Mouse (Mus musculus) embryonic stem cell, embryonic (primary cell): ENCODE data around the gene Syt8.

Experiments
- CTCF ChIA-PET, 4 experiments: fragments of 300-600 bp in 2 of 4; fragments of 350-600 bp in 2 of 4; sonication (Branson Sonifier 250); formaldehyde crosslinking; loops; one replicate each; lab custom pipeline; 2022; ENCODE audit warnings: inconsistent platforms in 2 of 4; lab: Charles Lee
- POLR2A ChIA-PET, 4 experiments: fragments of 300-600 bp in 2 of 4; fragments of 350-600 bp in 2 of 4; sonication (Branson Sonifier 250); formaldehyde crosslinking; loops; one replicate each; lab custom pipeline; 2022; ENCODE audit warnings: antibody characterized with exemption in 4 of 4, inconsistent platforms in 1 of 4; lab: Charles Lee

Syt8 gene

DNA sequence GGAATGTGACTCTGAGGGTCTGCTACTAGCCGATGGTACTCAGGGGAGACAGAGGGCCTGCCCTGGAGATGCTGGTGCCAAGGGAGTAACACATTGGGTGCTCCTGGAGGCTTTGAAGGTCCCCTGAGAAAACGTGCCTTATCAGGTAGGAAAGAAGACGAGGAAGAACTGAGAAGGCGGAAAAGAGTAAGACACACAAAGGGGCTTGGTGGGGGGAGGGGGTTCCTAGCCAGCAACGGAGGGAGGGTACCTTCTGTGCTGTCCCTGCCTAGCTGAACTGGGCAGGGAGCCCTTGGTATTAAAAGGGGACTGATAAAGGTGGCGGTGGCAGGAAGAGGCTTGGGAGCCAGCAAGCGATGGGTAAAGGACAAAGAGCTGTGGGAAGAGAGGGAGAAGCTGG is 41.0 kb downstream of the Syt8 start:
- CTCF ChIA-PET, result interaction anchor here in 1 of 4 experiments (1.4 kb wide), 1 partner anchor 197 kb away, joined by 3 read pairs; no protein-coding TSS in a partner anchor
- POLR2A ChIA-PET, result interaction anchor here in 1 of 4 experiments (1.5 kb wide), 2 partner anchors 13 to 15 kb away, joined by 3 read pairs; no protein-coding TSS in a partner anchor

DNA sequence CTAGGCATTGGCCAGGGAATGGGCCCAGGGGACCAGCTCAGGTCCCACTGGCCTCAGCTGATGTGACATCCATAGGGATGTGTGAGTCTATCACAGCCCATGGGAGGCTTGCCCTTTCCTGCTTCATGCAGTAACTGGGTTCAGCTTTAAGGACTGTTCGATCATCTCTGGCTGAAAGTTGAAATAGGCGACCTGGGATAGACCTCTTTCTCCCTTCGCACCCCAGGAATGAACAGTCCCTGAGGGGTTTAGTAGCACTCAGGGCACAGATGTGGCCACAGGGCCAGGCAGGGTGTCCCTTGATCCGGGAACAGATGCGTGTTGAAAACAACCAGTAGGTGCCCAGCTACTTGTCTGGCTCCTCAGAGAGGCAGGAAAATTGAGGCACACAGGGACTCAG is 41.6 kb downstream of the Syt8 start:
- CTCF ChIA-PET, result interaction anchor here in 1 of 4 experiments (1.4 kb wide), 1 partner anchor 197 kb away, joined by 3 read pairs; no protein-coding TSS in a partner anchor
- POLR2A ChIA-PET, result interaction anchor here in 1 of 4 experiments (1.5 kb wide), 2 partner anchors 14 kb away, joined by 3 read pairs; no protein-coding TSS in a partner anchor

DNA sequence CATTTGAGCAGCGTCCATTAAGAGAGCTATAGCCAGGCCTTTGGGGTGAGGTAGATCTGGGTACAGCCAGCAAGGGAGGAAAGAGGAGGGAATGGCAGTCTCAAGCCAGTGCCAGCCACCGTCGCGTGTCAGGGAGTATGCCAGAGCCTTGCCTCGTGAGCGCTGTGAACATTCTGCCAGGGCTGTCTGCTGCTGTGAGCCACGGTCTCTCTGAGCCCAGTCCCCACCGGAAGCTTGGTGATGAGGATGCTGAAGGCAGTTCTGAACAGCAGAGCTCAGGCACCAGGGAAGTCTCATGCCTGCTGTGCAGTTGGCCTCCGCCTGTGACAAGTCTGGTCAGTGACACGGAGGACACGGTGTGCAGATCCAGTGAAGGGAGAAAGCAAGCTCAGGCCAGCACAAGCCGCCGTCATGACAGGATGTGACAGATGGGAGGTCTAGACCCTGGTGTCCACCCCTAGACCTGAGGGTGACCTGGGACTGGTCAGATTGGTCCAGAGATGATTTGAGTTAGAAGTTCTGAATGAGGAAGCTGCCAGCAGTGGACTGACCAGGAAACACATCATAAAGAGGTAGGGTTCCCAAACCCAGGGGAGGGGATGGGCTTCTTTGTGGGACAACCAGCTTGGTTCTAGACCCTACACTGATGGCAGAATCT is 42.3 kb downstream of the Syt8 start:
- POLR2A ChIA-PET, result interaction anchor here in 1 of 4 experiments (1.0 to 1.5 kb wide), 3 partner anchors 14 to 41 kb away, joined by 3 to 4 read pairs (median 3); no protein-coding TSS in a partner anchor

DNA sequence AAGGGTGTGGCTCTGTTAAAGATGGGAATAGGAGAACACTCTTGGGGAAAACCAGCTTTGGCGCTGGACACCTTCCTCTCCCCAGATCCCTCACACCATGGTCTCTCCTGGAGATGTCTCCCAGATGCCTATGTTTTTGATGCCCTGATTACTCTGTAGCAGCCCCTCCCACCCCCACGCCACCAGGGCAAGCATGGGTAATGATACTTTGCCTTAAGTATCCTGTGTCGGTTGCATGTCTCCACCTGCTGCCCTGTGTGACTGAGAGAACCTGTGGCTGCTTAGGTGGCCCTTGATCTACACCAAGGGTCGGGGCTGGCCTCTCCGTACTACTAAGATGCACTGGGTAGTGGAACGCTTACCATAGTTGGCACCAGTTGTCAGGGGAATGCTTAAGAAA is 43.4 kb downstream of the Syt8 start:
- POLR2A ChIA-PET, result no interaction called here
- CTCF ChIA-PET, result no interaction called here

More for the DNA sequence above, 42.3 kb downstream of the Syt8 start:
- CTCF ChIA-PET, result interaction anchor here in 3 of 4 experiments (0.6 to 1.4 kb wide), 4 partner anchors 41 to 471 kb away, joined by 3 to 7 read pairs (median 4); no protein-coding TSS in a partner anchor

GRCm38 (mm10) chr7:142478574-142478973 is 43.9 kb downstream of the Syt8 start:
- CTCF ChIA-PET, result interaction anchor here in 2 of 4 experiments (0.8 kb wide), 2 partner anchors 50 to 102 kb away, joined by 3 to 9 read pairs; no protein-coding TSS in a partner anchor
- POLR2A ChIA-PET, result interaction anchor here in 1 of 4 experiments (0.5 kb wide), 1 partner anchor 182 kb away, joined by 4 read pairs; no protein-coding TSS in a partner anchor

DNA sequence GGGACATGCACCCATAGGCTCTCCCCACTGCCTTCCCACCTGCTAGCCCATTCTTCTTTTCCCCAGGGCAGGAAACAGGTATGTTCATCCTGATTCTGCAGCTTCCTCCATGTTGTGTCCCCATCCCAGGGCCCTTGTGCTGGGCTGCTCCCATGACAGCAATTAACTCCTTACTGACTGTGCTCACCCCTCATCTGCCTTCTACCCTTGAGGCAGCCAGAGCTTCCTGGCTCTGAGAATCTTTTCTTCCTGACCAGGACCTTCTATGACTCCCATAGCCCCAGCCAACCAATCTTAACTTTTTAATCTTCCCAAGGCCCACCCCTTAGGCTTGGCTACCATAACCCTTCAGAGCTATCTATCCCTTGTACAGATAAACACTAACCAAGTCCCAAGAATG is 44.7 kb downstream of the Syt8 start:
- POLR2A ChIA-PET, result interaction anchor here in 1 of 4 experiments (0.6 kb wide), 1 partner anchor 16 kb away, joined by 4 read pairs; no protein-coding TSS in a partner anchor
- CTCF ChIA-PET, result interaction anchor here in 2 of 4 experiments (0.8 to 0.9 kb wide), 3 partner anchors 50 to 101 kb away, joined by 3 to 9 read pairs (median 3); no protein-coding TSS in a partner anchor

- CTCF ChIA-PET, result interaction anchor here in 1 of 4 experiments (0.9 kb wide), 1 partner anchor 51 kb away, joined by 3 read pairs; no protein-coding TSS in a partner anchor
- POLR2A ChIA-PET, result interaction anchor here in 1 of 4 experiments (0.8 kb wide), 1 partner anchor 101 kb away, joined by 3 read pairs; no protein-coding TSS in a partner anchor
Observed at GRCm38 (mm10) chr7:142479886-142480285, 45.2 kb downstream of the Syt8 start.

DNA sequence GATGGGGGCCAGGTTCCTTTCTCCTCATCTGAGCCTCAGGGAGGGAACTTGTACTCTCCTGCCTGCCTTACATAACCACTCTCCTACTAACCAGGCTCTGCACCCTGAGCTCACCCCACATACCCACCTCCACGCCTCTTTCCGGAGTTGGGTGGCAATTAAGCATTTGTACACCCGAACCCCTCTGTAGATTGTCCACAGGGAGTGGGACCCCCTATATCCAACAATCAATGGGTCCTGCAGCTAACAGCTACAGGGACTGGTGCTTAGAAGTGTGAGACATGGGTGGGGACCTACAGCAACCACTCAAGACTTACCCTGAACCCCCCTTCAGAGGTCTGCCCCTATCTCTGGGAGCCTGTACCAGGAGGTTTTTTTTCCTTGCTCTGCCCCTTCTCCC is 46.0 kb downstream of the Syt8 start:
- ChIA-PET POLR2A (no interaction called here), CTCF (interaction anchor here (0.5 to 2.9 kb wide), 26 partner anchors 18 to 239 kb away, joined by 3 to 48 read pairs (median 4); partner anchors contain the start of gene Tnni2 (in 1 of the 4))

DNA sequence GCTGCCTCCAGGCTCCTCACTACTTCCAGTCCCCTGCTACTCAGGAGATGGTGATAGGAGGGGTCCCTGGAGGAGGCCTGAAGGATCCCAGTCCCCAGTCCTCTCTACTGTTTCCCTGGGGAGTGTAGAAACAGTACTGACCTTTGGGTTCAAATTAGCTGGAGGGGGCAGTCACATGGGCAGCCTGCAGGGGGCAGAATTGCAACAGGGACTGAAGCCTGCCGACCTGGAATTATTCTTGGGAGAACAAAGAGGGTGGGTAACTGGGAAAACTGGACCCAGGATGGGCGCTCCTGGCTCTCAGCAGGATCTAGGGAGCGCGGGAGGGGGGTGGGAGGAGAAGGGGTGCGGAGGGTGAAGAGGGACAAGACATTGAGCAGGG is 46.5 kb downstream of the Syt8 start:
- CTCF ChIA-PET, result interaction anchor here (0.5 to 2.9 kb wide), 42 partner anchors 18 to 1439 kb away, joined by 3 to 48 read pairs (median 4); partner anchors contain the start of genes Lsp1 (in 1 of the 4) and Tnni2 (in 1 of the 4)
- POLR2A ChIA-PET, result interaction anchor here in 2 of 4 experiments (1.0 to 1.6 kb wide), 5 partner anchors 57 to 130 kb away, joined by 3 to 6 read pairs (median 5); partner anchors contain the start of gene Ctsd (in 1 of the 2)

DNA sequence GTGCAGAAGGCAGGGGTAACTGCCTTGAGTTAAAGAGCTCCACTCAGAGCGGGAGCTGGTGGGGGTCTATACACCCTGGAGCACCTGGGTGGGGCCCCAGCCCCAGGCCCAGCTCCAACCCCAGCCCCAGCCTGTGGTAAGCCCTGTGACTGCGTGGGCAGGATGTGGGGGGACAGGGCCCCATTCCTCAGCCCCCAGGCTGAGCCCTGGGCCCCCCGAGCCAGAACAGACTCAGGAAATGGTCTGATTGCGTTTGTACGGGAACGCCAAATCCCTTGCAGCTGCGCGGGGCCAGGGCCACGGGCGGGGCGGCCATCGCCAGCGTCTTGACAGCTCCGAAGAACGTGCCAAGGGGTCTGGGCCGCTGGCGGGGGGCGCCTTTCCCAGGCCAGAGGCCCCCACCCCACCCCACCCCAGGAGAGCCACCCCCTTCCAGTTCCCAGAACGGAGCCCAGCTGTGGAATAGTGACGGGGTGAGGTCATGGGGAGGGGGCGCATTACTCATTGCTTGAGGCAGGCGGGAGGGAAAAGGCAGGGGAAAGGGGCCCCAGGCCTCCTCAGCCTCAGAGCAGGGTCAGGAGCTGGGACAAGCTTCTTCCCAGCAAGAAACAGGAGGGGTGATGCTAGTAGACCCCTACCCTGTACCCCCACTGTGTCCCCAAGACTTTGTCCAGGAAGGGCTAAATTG is 47.1 kb downstream of the Syt8 start:
- POLR2A ChIA-PET, result interaction anchor here (0.6 to 1.6 kb wide), 10 partner anchors 24 to 392 kb away, joined by 3 to 6 read pairs (median 4); partner anchors contain the start of gene Ctsd (in 2 of the 4)
- CTCF ChIA-PET, result interaction anchor here (0.6 to 2.9 kb wide), 40 partner anchors 17 to 1439 kb away, joined by 3 to 48 read pairs (median 4); partner anchors contain the start of genes Lsp1 (in 1 of the 4) and Tnni2 (in 1 of the 4)

- CTCF ChIA-PET, result interaction anchor here (0.6 to 2.9 kb wide), 22 partner anchors 21 to 489 kb away, joined by 3 to 48 read pairs (median 4); partner anchors contain the start of genes Lsp1 (in 1 of the 4) and Tnni2 (in 1 of the 4)
- POLR2A ChIA-PET, result interaction anchor here (0.6 to 1.6 kb wide), 9 partner anchors 24 to 393 kb away, joined by 3 to 6 read pairs (median 4); partner anchors contain the start of gene Ctsd (in 2 of the 4)
Observed at GRCm38 (mm10) chr7:142482256-142482609, 47.6 kb downstream of the Syt8 start.

- POLR2A ChIA-PET, result interaction anchor here in 1 of 4 experiments (0.6 kb wide), 1 partner anchor 65 kb away, joined by 3 read pairs; no protein-coding TSS in a partner anchor
Observed at GRCm38 (mm10) chr7:142483136-142483535, 48.5 kb downstream of the Syt8 start.

DNA sequence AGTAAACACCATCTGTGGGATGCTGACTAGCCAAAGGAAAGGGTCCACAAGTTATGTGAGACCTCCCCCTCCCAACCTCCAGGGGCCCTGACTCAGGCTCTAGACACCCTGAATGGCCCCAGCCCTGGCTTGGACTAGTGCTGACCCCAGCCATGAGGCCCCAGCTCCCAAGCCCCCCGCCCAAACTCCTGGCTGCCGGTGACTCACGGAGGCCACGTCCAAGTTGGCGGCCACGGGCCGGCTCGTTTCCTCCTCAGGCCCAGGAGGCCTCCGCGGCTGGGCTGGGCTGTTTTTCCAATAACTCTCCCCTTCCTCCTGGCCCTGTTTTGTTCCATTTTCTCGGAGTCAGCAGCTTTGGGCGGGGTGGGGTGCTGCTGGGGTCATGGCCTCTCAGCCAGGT is 50.1 kb downstream of the Syt8 start:
- CTCF ChIA-PET, result interaction anchor here in 3 of 4 experiments (0.9 to 1.7 kb wide), 3 partner anchors 95 to 230 kb away, joined by 3 to 8 read pairs (median 3); no protein-coding TSS in a partner anchor
- POLR2A ChIA-PET, result interaction anchor here in 1 of 4 experiments (0.6 kb wide), 1 partner anchor 516 kb away, joined by 3 read pairs; no protein-coding TSS in a partner anchor

More at GRCm38 (mm10) chr7:142483136-142483535, 48.5 kb downstream of the Syt8 start:
- CTCF ChIA-PET, result interaction anchor here in 3 of 4 experiments (0.7 to 2.9 kb wide), 6 partner anchors 42 to 242 kb away, joined by 3 to 48 read pairs (median 5); partner anchors contain the start of gene Tnni2 (in 1 of the 3)

GRCm38 (mm10) chr7:142486751-142487162 is 52.1 kb downstream of the Syt8 start:
- ChIA-PET POLR2A (interaction anchor here in 2 of 4 experiments (0.7 to 1.2 kb wide), 5 partner anchors 11 to 739 kb away, joined by 3 to 7 read pairs (median 3); partner anchors contain the start of genes Ctsd (in 1 of the 2) and Tnnt3 (in 1 of the 2)), CTCF (interaction anchor here (0.5 to 3.8 kb wide), 32 partner anchors 10 to 432 kb away, joined by 3 to 40 read pairs (median 4); partner anchors contain the start of gene Tnnt3 (in 1 of the 4))

- POLR2A ChIA-PET, result interaction anchor here in 3 of 4 experiments (0.7 to 1.2 kb wide), 6 partner anchors 11 to 1108 kb away, joined by 3 to 7 read pairs (median 3); partner anchors contain the start of genes Ctsd (in 1 of the 3) and Tnnt3 (in 1 of the 3)
- CTCF ChIA-PET, result interaction anchor here (0.5 to 3.8 kb wide), 36 partner anchors 10 to 934 kb away, joined by 3 to 40 read pairs (median 4); partner anchors contain the start of gene Tnnt3 (in 1 of the 4)
Observed at GRCm38 (mm10) chr7:142487341-142487859, 52.8 kb downstream of the Syt8 start.

DNA sequence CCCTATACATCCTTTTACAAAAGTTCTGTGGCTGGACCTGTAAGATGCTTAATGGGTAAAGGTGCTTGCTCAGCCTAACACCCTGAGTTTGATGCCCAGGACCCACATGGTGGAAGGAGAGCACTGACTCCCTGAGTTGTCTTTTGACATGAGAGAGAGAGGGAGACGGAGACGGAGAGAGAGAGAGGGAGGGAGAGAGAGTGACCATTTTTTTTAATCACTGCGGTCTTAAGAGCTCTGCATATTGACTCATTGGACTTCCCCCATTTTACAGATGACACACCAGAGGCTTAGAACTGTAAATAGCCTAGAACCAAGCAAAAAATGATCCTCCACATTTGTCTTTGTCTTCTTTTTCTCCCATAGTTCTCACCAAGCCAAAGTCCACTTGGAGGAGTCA is 53.4 kb downstream of the Syt8 start:
- POLR2A ChIA-PET, result interaction anchor here in 2 of 4 experiments (0.7 to 1.2 kb wide), 3 partner anchors 11 to 1107 kb away, joined by 3 read pairs; no protein-coding TSS in a partner anchor
- CTCF ChIA-PET, result interaction anchor here (0.6 to 3.8 kb wide), 15 partner anchors 23 to 227 kb away, joined by 3 to 40 read pairs (median 6); no protein-coding TSS in a partner anchor
